ENCODE assay signal across 9 mouse cellular contexts in the genomic region with DNA sequence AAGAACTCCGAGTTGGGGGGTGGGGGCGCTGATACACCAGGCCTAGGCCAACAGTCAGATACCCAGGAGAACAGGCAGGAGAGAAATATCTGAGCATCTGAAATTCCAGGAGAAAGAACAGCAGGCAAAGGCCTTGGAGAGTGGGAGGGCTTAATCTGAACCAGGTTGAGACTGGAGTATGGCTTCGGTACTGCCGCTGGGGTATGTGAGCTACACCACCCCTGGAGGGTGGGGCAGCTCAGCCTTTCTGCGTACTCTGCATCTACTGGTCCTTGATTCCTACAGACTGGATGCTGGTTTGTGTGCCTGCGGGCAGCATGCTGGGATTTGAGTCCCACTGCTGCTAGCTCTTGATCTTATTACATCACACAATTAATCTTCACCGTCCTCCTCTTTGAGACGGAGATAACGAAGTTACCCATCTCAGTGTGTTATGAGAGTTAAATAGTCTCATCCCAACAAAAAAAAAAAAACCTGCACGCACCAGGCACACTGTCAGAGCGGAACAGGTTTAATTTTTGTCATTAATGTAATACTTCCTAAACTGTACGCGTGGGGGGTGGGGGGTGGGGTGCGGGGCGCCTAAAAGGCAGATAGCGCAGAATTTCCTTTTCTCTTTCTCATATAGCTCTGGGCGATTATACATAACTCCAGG. TPM values are rescaled to one million over a fixed set of nuclear protein-coding genes. Genes with fewer than 3 reads are reported as not detected.
A peak's percentile ranks its signal among the peaks of the same experiment; 100 is the strongest.
DNase-seq lines count a peak whose midpoint lies in the region; ATAC-seq and TF ChIP-seq lines count a peak whose summit lies in the region.
"Had no signal": no experiment of that assay in that cellular context is flagged by ENCODE, and none has a peak within 500 bp of the region (broad histone marks: within the 10 kb centered on the region; RNA-seq: fewer than 3 reads in every experiment).

No protein-coding gene starts in this region.

- peaks cover 43% of the 10 kb centered on the region for H3K4me1 ChIP-seq in midbrain, embryonic 10.5 days

- intact Hi-C loops in gastrocnemius, adult 2 months (cut with DNase I), result no loop called here

- no peak for DNase-seq in gastrocnemius, adult 2 months
- no peak for DNase-seq in gastrocnemius, postnatal 25 days
- DNase-seq in Muller cell, postnatal 12 days (ENCODE audit: inconsistent ontology term), result peak; percentile 32
- peak; percentile 51 for DNase-seq in forelimb bud, embryonic 11.5 days (ENCODE audit: low read depth, low spot score)
- DNase-seq in midbrain, embryonic 10.5 days (ENCODE audit: low spot score), result no peak
- DNase-seq in thymus, postnatal 14 days, result no peak

- H3K9me3 ChIP-seq in midbrain, embryonic 10.5 days (replicated peaks), result no peaks in the 10 kb centered on the region

- H3K4me3 ChIP-seq in gastrocnemius, adult 2 months, result peak overlapping the region; percentile 69
- peak overlapping the region; percentile 49 for H3K4me3 ChIP-seq in midbrain, embryonic 10.5 days

- no peaks in the 10 kb centered on the region for H3K27me3 ChIP-seq in midbrain, embryonic 10.5 days (ENCODE audit: low read depth, poor library complexity, severe bottlenecking)

- H3K36me3 ChIP-seq in midbrain, embryonic 10.5 days, result peaks cover 3% of the 10 kb centered on the region; the same call in 1 of the 2 replicates

- WGBS in midbrain, embryonic 10.5 days, result 30% methylated on average over 17 of the region's 17 CpGs

- TF ChIP-seq CTCF in gastrocnemius, adult 2 months (IDR thresholded peaks at IDR 0.05), result no peak

- no peak for ATAC-seq in inflammation-experienced regulatory T-cells, adult 6 months
- no peak for ATAC-seq in granulocyte monocyte progenitor cell, adult 5-6 weeks (replicated peaks; ENCODE audit: poor library complexity, severe bottlenecking)

- no peak overlapping the region for H3K27ac ChIP-seq in gastrocnemius, adult 2 months
- H3K27ac ChIP-seq in midbrain, embryonic 10.5 days (replicated peaks), result peak overlapping the region; percentile 75

RNA-seq across cellular contexts. Expression of gene Ifnk, which starts 52.5 kb away (rescaled TPM):
- not detected for total RNA-seq in gastrocnemius, adult 2 months (2021)
- not detected for total RNA-seq in gastrocnemius, postnatal 25 days (2021)
- 0.29 and 0.30 TPM in 2 replicates for polyA plus RNA-seq in midbrain, embryonic 10.5 days (2016; fragmentation: Nextera tagmentation; extraction: Ambion mirVana)
- not detected for polyA plus RNA-seq in inflammation-experienced regulatory T-cells, adult 6 months (2017; shearing (Covaris generic))
- total RNA-seq in granulocyte monocyte progenitor cell, adult 5-6 weeks (2014; fragmentation: Nextera tagmentation), result not detected in 2 replicates
- total RNA-seq in granulocyte monocyte progenitor cell, adult 5-6 weeks (2017), result not detected in 2 replicates
- total RNA-seq: layer of hippocampus, adult 18-20 months had no signal

RNA-seq across cellular contexts. Expression of gene Mob3b, which starts 57.9 kb away (rescaled TPM):
- total RNA-seq in gastrocnemius, adult 2 months (2021), result under 1 TPM; 0.28 to 0.86 TPM
- total RNA-seq in gastrocnemius, postnatal 25 days (2021), result 1 to 10 TPM in 1 of 2 experiments, under 1 TPM in 1; 0.96 to 1.4 TPM
- polyA plus RNA-seq in midbrain, embryonic 10.5 days (2016; fragmentation: Nextera tagmentation; extraction: Ambion mirVana), result 19.8 and 21.5 TPM in 2 replicates
- polyA plus RNA-seq in inflammation-experienced regulatory T-cells, adult 6 months (2017; shearing (Covaris generic)), result 1 to 10 TPM; 1.2 to 5.7 (median 3.2) TPM
- 1.4 and 7.8 TPM in 2 replicates for total RNA-seq in granulocyte monocyte progenitor cell, adult 5-6 weeks (2014; fragmentation: Nextera tagmentation)
- total RNA-seq in granulocyte monocyte progenitor cell, adult 5-6 weeks (2017), result 0.77 and 2.2 TPM in 2 replicates

Comparison
In these comparisons a context has a peak if more than half of its experiments do, and no peak if none do; other contexts are left out.
1. DNase-seq: peak in Muller cell, postnatal 12 days (single experiment) and forelimb bud, embryonic 11.5 days (single experiment); none in gastrocnemius, adult 2 months (single experiment), gastrocnemius, postnatal 25 days (single experiment), midbrain, embryonic 10.5 days (single experiment) and thymus, postnatal 14 days (single experiment).